Mouse (Mus musculus) induced T-regulatory cell, adult 2 months (primary cell): ENCODE results near the gene Myo18b.

Source experiments
- DNase-seq: peaks from one replicate; pipeline ENCODE4 v3.0.0-alpha.2; 2012; ENCODE audit warnings: low read depth

Myo18b gene

DNA sequence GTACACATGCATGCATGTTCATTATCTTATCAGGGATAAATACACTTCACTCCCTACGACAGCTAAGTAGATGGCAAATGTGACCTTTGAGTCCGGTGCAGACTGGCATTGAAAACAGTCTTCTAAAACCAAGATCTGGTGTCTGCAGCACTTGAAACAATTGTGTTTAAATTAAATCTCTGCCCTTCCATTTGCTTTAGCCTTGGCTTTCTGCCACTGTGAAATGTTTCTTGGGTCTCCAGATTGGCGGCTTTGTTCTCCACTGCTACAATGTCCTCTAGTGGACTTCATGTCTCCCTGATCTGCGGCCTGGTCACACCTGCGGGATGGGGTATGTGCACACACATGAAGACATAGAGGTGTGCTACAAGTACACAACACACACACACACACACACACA, 221.4 kb downstream of the Myo18b start:
- DNase-seq: no peak

DNA sequence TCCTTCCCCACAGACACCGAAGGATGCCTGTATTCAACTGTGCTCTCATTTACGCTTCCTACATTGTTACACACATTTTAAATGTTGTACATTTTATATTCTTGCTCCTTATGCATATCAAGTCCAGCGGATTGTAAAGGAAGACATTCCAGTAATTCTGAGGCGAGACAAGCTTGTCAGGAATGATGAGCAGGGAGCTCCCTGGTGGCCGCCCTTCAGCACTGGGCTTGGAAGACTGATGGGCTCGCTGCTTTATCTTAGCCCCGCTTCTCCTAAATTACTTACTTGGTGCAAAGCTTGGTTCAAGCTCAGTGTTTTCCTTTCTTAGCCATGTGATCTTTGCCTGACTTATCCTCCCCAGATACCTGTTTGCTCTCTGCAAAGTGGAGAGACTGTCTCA, 223.7 kb downstream of the Myo18b start:
- no peak for DNase-seq

GRCm38 (mm10) chr5:112671961-112672360, 224.2 kb downstream of the Myo18b start:
- no peak for DNase-seq

DNA sequence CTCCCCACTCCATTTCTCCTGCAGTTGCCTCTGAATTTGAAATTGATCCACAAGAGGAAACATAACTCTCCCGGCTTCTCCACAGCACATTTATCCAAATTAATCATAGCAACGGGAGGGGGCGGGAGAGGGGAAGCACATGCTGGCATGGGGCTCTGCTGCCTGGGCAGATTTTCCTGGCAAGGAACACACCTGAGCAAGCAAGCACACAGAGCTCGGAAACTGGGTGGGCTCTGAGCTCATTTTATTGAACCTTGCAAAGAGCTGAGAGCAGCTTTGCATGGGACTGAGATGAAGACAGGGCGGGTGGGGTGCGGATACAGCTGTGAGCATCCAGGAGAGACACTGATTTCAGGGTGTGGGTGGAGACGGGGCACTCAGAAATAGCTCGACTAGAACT, 229.0 kb downstream of the Myo18b start:
- DNase-seq: no peak

GRCm38 (mm10) chr5:112665661-112666060, 230.5 kb downstream of the Myo18b start:
- no peak for DNase-seq

DNA sequence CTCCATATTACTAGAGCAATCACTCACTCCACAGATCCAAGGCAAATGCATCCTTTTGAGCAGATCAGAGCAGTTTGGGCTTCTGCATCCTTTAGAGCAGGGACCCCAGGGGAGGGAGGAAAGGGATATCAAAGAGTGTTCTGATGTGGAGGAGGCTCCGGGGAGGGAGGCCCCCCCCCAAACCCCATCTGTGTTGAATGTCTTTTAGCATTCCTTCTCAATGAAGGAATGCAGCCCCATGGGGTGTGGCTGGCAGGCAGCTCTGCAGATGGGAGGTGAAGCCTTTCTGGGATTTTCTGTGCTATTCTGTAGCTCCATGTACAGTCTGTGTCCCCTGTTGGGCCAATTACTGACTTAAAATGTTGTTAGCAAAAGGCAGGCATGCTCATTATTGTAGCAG, 232.5 kb downstream of the Myo18b start:
- no peak for DNase-seq

DNA sequence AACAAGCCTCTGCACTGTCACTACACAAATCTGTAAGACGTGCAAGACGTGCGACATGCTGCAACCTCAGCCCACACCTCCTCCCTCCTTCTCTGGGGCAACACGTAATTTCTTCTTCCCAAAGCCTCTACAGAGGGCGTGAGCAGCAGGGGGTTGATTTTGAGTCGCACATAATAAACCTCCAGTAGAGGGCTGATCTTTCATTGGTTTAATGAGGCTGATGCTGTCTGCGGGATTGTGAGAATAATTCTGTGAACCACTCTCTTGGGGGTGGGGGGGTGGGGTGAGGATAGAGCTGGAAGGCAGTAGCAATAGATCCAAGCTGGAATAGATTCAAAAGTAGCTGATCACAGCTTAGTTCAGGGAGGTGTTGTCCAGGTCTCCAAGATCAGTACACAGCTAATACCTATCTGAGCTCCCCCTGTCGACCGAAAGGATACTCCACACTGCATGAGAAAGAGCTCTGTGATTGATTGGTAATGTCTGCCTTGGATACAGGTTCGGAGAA, 235.2 kb downstream of the Myo18b start:
- peak; percentile 6 for DNase-seq

DNA sequence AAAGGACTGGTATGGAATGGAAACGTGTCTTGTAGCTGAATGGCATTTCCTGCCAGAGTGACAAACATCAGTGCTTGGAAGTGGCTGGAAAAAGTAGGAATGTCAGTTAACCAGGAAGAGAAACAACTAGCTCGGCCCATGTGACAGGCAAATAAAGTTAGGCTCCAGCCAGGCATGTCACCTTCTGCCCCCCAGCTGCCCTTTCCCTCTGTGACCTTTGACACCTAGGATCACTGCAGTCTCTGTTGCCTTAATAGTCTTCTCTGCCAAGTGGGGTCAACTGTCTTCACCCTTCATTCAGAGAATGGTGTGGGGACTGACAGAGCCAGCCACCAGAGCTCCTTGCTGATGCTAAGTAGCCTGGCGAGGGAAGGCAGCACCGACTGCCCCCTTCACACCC, 236.9 kb downstream of the Myo18b start:
- DNase-seq: no peak

DNA sequence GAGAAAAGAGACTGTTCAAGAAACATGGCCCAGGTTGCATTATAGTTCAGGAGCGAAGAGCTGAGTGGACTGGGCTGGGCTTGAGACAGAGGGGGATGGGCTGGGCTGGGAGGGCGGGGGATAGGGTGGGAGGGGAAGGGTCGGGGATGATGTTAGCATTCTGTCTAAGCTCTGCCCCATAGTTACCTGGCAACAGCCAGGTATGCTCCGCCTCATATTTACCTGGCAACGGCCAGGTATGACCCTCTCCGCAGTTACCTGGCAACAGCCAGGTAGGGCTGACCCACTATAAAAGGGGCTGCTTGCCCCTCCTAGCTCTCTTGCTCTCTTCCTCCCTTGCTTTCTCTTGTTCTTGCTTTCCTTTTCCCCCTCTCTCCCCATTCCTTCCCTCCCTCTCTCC, 239.4 kb downstream of the Myo18b start:
- DNase-seq: no peak

GRCm38 (mm10) chr5:112655986-112656541, 240.1 kb downstream of the Myo18b start:
- no peak for DNase-seq

GRCm38 (mm10) chr5:112655529-112655928, 240.6 kb downstream of the Myo18b start:
- no peak for DNase-seq

- DNase-seq: no peak
Observed at GRCm38 (mm10) chr5:112652036-112652435, 244.1 kb downstream of the Myo18b start.

DNA sequence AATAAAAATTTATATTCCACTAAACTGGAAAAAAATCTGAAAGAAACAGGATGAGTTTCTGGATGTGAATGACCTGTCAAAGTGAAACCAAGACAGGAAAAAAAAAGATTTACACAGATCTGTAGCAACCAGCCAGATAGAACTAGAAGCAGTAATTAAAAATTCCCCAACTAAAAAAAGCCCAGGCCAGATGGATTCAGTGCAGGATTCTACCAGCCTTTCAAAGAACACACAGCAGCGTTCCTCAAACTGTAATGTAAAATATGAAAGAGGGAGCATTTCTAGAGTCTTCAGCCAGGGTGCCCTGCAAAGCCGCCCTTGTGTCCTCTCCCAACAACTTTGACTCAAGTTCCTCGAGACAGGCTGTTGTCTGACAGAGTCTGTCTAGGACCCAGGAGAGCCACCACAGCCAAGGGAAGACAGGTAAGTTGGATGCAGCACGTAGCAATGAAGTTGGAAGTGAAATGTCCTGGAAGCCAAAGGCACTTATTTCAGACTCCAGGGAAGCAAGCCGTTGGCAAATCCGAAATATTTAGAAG, 246.9 kb downstream of the Myo18b start:
- DNase-seq: no peak

- no peak for DNase-seq
Observed at GRCm38 (mm10) chr5:112646871-112647270, 249.3 kb downstream of the Myo18b start.

DNA sequence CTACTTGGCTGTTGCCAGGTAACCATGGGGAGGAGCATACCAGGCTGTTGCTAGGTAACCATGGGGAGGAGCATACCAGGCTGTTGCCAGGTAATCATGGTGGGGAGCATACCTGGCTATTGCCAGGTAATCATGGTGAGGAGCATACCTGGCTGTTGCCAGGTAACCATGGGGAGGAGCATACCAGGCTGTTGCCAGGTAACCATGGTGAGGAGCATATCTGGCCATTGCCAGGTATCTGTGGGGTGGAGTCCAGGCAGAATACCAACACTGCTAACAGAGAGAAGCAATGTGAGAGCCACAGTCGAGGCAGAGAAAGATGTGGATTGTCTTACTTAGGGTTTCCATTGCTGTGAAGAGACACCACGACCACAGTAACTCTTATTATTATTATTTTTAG, 250.6 kb downstream of the Myo18b start:
- no peak for DNase-seq

GRCm38 (mm10) chr5:112643533-112644272, 252.5 kb downstream of the Myo18b start:
- DNase-seq: no peak

- DNase-seq: peak; percentile 12
Observed at GRCm38 (mm10) chr5:112642731-112643130, 253.4 kb downstream of the Myo18b start.

DNA sequence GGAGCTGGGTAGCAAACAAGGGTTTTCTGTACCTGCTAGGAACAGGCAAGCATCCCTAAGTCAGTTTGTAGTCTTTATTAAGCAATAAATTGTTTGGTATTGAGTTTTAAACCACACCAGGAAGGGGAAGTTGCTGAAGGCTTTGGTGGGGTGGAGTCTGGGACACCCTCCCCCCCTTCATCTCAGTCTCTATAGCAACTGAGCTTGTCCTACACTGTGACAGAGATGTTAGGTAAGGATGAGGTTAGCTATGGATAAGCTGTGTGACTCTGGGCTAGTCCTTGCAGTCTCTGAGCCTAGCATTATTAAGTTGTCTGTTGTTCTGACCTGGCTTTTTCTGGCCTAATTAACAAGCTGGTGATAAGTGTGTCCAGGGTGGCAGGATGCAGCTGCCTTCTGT, 254.4 kb downstream of the Myo18b start:
- no peak for DNase-seq

- no peak for DNase-seq
Observed at GRCm38 (mm10) chr5:112641131-112641530, 255.0 kb downstream of the Myo18b start.

GRCm38 (mm10) chr5:112640651-112641050, 255.5 kb downstream of the Myo18b start:
- DNase-seq: peak; percentile 12
